Mouse (Mus musculus): ENCODE measurements at regions not wholly inside any gene's neighbourhood (a gene's known extent, or its start where the extent isn't known, plus 50 kb on each side); places are given as distances from the start of the nearest gene placed in this dataset.

- no peak overlapping the region for H3K9ac ChIP-seq (ENCODE audit: low read depth, poor library complexity, severe bottlenecking)
- H3K27me3 ChIP-seq (ENCODE audit: control insufficient read depth, insufficient read depth, low read length, poor library complexity, severe bottlenecking): no peaks in the 10 kb centered on the region
- no peak for TF ChIP-seq POLR2A (IDR thresholded peaks at IDR 0.05; ENCODE audit: insufficient read depth, low read length)
- no peak for TF ChIP-seq CTCF (IDR thresholded peaks at IDR 0.05; ENCODE audit: low read depth, low read length)
- TF ChIP-seq EP300 (IDR thresholded peaks at IDR 0.05; ENCODE audit: insufficient read depth, low read depth, low read length): no peak
- H3K4me1 ChIP-seq (ENCODE audit: control insufficient read depth, insufficient read depth, low read length): no peaks in the 10 kb centered on the region
- H3K4me3 ChIP-seq (ENCODE audit: low read depth, low read length): no peak overlapping the region
- H3K27ac ChIP-seq (ENCODE audit: insufficient read depth, low read length): no peak overlapping the region
- no peaks in the 10 kb centered on the region for H3K36me3 ChIP-seq (ENCODE audit: control insufficient read depth, insufficient read depth, low read length, poor library complexity, severe bottlenecking)
- H3K9me3 ChIP-seq (replicated peaks; ENCODE audit: control insufficient read depth, insufficient read depth, low read length, poor library complexity, severe bottlenecking): peaks cover 3% of the 10 kb centered on the region; the same call in 1 of the 2 replicates
Observed at GRCm38 (mm10) chr8:103808580-103808979, 292.8 kb upstream of the Cdh5 start.

GRCm38 (mm10) chr8:103809140-103809539 is 292.3 kb upstream of the Cdh5 start:
- Histone ChIP-seq H3K27me3 (ENCODE audit: control insufficient read depth, insufficient read depth, low read length, poor library complexity, severe bottlenecking) (no peaks in the 10 kb centered on the region), H3K9me3 (replicated peaks; ENCODE audit: control insufficient read depth, insufficient read depth, low read length, poor library complexity, severe bottlenecking) (peaks cover 3% of the 10 kb centered on the region; the same call in 1 of the 2 replicates), H3K36me3 (ENCODE audit: control insufficient read depth, insufficient read depth, low read length, poor library complexity, severe bottlenecking) (no peaks in the 10 kb centered on the region), H3K27ac (ENCODE audit: insufficient read depth, low read length) (no peak overlapping the region), H3K4me1 (ENCODE audit: control insufficient read depth, insufficient read depth, low read length) (no peaks in the 10 kb centered on the region), H3K4me3 (ENCODE audit: low read depth, low read length) (no peak overlapping the region), H3K9ac (ENCODE audit: low read depth, poor library complexity, severe bottlenecking) (no peak overlapping the region)
- TF ChIP-seq POLR2A (IDR thresholded peaks at IDR 0.05; ENCODE audit: insufficient read depth, low read length): no peak
- TF ChIP-seq EP300 (IDR thresholded peaks at IDR 0.05; ENCODE audit: insufficient read depth, low read depth, low read length): no peak
- no peak for TF ChIP-seq CTCF (IDR thresholded peaks at IDR 0.05; ENCODE audit: low read depth, low read length)

GRCm38 (mm10) chr8:103813954-103814591 is 287.4 kb upstream of the Cdh5 start:
- no peak overlapping the region for H3K9ac ChIP-seq (ENCODE audit: low read depth, poor library complexity, severe bottlenecking)
- no peaks in the 10 kb centered on the region for H3K4me1 ChIP-seq (ENCODE audit: control insufficient read depth, insufficient read depth, low read length)
- no peak overlapping the region for H3K27ac ChIP-seq (ENCODE audit: insufficient read depth, low read length)
- H3K4me3 ChIP-seq (ENCODE audit: low read depth, low read length): no peak overlapping the region
- H3K27me3 ChIP-seq (ENCODE audit: control insufficient read depth, insufficient read depth, low read length, poor library complexity, severe bottlenecking): no peaks in the 10 kb centered on the region; the same call in 1 of the 2 replicates
- no peaks in the 10 kb centered on the region for H3K9me3 ChIP-seq (replicated peaks; ENCODE audit: control insufficient read depth, insufficient read depth, low read length, poor library complexity, severe bottlenecking)
- TF ChIP-seq POLR2A (IDR thresholded peaks at IDR 0.05; ENCODE audit: insufficient read depth, low read length) (no peak), EP300 (IDR thresholded peaks at IDR 0.05; ENCODE audit: insufficient read depth, low read depth, low read length) (no peak)
- no peaks in the 10 kb centered on the region for H3K36me3 ChIP-seq (ENCODE audit: control insufficient read depth, insufficient read depth, low read length, poor library complexity, severe bottlenecking)

GRCm38 (mm10) chr8:103816101-103816894 is 285.1 kb upstream of the Cdh5 start:
- Histone ChIP-seq H3K9me3 (replicated peaks; ENCODE audit: control insufficient read depth, insufficient read depth, low read length, poor library complexity, severe bottlenecking) (no peaks in the 10 kb centered on the region), H3K4me3 (ENCODE audit: low read depth, low read length) (no peak overlapping the region), H3K4me1 (ENCODE audit: control insufficient read depth, insufficient read depth, low read length) (no peaks in the 10 kb centered on the region), H3K36me3 (ENCODE audit: control insufficient read depth, insufficient read depth, low read length, poor library complexity, severe bottlenecking) (no peaks in the 10 kb centered on the region), H3K9ac (ENCODE audit: low read depth, poor library complexity, severe bottlenecking) (no peak overlapping the region), H3K27ac (ENCODE audit: insufficient read depth, low read length) (no peak overlapping the region), H3K27me3 (ENCODE audit: control insufficient read depth, insufficient read depth, low read length, poor library complexity, severe bottlenecking) (no peaks in the 10 kb centered on the region; the same call in 1 of the 2 replicates)
- TF ChIP-seq POLR2A (IDR thresholded peaks at IDR 0.05; ENCODE audit: insufficient read depth, low read length) (no peak), CTCF (IDR thresholded peaks at IDR 0.05; ENCODE audit: low read depth, low read length) (no peak), EP300 (IDR thresholded peaks at IDR 0.05; ENCODE audit: insufficient read depth, low read depth, low read length) (no peak)

- no peaks in the 10 kb centered on the region for H3K9me3 ChIP-seq (replicated peaks; ENCODE audit: control insufficient read depth, insufficient read depth, low read length, poor library complexity, severe bottlenecking)
- no peak overlapping the region for H3K9ac ChIP-seq (ENCODE audit: low read depth, poor library complexity, severe bottlenecking)
- no peak overlapping the region for H3K27ac ChIP-seq (ENCODE audit: insufficient read depth, low read length)
- H3K27me3 ChIP-seq (ENCODE audit: control insufficient read depth, insufficient read depth, low read length, poor library complexity, severe bottlenecking): peaks cover 2% of the 10 kb centered on the region; the same call in 1 of the 2 replicates
- no peaks in the 10 kb centered on the region for H3K36me3 ChIP-seq (ENCODE audit: control insufficient read depth, insufficient read depth, low read length, poor library complexity, severe bottlenecking)
- no peaks in the 10 kb centered on the region for H3K4me1 ChIP-seq (ENCODE audit: control insufficient read depth, insufficient read depth, low read length)
- H3K4me3 ChIP-seq (ENCODE audit: low read depth, low read length): no peak overlapping the region
- TF ChIP-seq POLR2A (IDR thresholded peaks at IDR 0.05; ENCODE audit: insufficient read depth, low read length): no peak
- TF ChIP-seq CTCF (IDR thresholded peaks at IDR 0.05; ENCODE audit: low read depth, low read length): no peak
- no peak for TF ChIP-seq EP300 (IDR thresholded peaks at IDR 0.05; ENCODE audit: insufficient read depth, low read depth, low read length)
Observed at GRCm38 (mm10) chr8:103823541-103823940, 277.9 kb upstream of the Cdh5 start.

GRCm38 (mm10) chr8:103824747-103825146 is 276.7 kb upstream of the Cdh5 start:
- no peaks in the 10 kb centered on the region for H3K9me3 ChIP-seq (replicated peaks; ENCODE audit: control insufficient read depth, insufficient read depth, low read length, poor library complexity, severe bottlenecking)
- H3K4me1 ChIP-seq (ENCODE audit: control insufficient read depth, insufficient read depth, low read length): no peaks in the 10 kb centered on the region
- no peaks in the 10 kb centered on the region for H3K36me3 ChIP-seq (ENCODE audit: control insufficient read depth, insufficient read depth, low read length, poor library complexity, severe bottlenecking)
- no peak overlapping the region for H3K9ac ChIP-seq (ENCODE audit: low read depth, poor library complexity, severe bottlenecking)
- H3K27me3 ChIP-seq (ENCODE audit: control insufficient read depth, insufficient read depth, low read length, poor library complexity, severe bottlenecking): peaks cover 2% of the 10 kb centered on the region; the same call in 1 of the 2 replicates
- H3K4me3 ChIP-seq (ENCODE audit: low read depth, low read length): no peak overlapping the region
- TF ChIP-seq CTCF (IDR thresholded peaks at IDR 0.05; ENCODE audit: low read depth, low read length): no peak
- H3K27ac ChIP-seq (ENCODE audit: insufficient read depth, low read length): no peak overlapping the region
